ENCODE assay signal across 9 mouse cellular contexts in genomic region chr9:96668628-96669027, GRCm38 (mm10). TPM values are rescaled to one million over a fixed set of nuclear protein-coding genes. Genes with fewer than 3 reads are reported as not detected.
DNase-seq lines count a peak whose midpoint lies in the region; ATAC-seq lines count a peak whose summit lies in the region.
"Had no signal": no experiment of that assay in that cellular context is flagged by ENCODE, and none has a peak within 500 bp of the region (broad histone marks: within the 10 kb centered on the region; RNA-seq: fewer than 3 reads in every experiment).

No protein-coding gene starts in this region.

- DNase-seq in hindbrain, embryonic 10.5 days (ENCODE audit: low spot score), result peak; percentile 53
- DNase-seq in c-Kit-positive CD71-positive TER-119-positive erythroid progenitor cells, embryonic 14.5 days (ENCODE audit: low spot score), result peak; percentile 16
- DNase-seq in kidney, adult 18-20 months, result peak; percentile 64
- peak; percentile 44 for DNase-seq in limb, embryonic 10.5 days (ENCODE audit: low spot score)
- peak; percentile 32 to 39 for DNase-seq in thymus, adult 18-20 months

- peaks cover 4% of the 10 kb centered on the region; the same call in 1 of the 2 replicates for H3K4me1 ChIP-seq in hindbrain, embryonic 10.5 days (replicated peaks)
- H3K4me1 ChIP-seq in hindbrain, embryonic 13.5 days (replicated peaks), result peaks cover 8% of the 10 kb centered on the region; the same call in 1 of the 2 replicates
- H3K4me1 ChIP-seq in forebrain, embryonic 16.5 days (replicated peaks; ENCODE audit: control insufficient read depth, insufficient read depth, low read length), result peaks cover 4% of the 10 kb centered on the region; the same call in 1 of the 2 replicates
- peaks cover 6% of the 10 kb centered on the region; the same call in 1 of the 2 replicates for H3K4me1 ChIP-seq in limb, embryonic 10.5 days
- H3K4me1 ChIP-seq in neural tube, embryonic 15.5 days, result peaks cover 7% of the 10 kb centered on the region; the same call in 1 of the 2 replicates

- no peak overlapping the region for H3K27ac ChIP-seq in hindbrain, embryonic 10.5 days
- H3K27ac ChIP-seq in hindbrain, embryonic 13.5 days, result no peak overlapping the region
- H3K27ac ChIP-seq in forebrain, embryonic 16.5 days (ENCODE audit: low read length), result no peak overlapping the region
- no peak overlapping the region for H3K27ac ChIP-seq in limb, embryonic 10.5 days
- H3K27ac ChIP-seq in neural tube, embryonic 15.5 days (replicated peaks), result no peak overlapping the region

- 60% methylated on average over 5 of the region's 5 CpGs for WGBS in hindbrain, embryonic 10.5 days
- WGBS in hindbrain, embryonic 13.5 days, result 59% methylated on average over 5 of the region's 5 CpGs
- WGBS in forebrain, embryonic 16.5 days, result 50% methylated on average over 5 of the region's 5 CpGs
- 60% methylated on average over 5 of the region's 5 CpGs for WGBS in limb, embryonic 10.5 days
- WGBS in neural tube, embryonic 15.5 days, result 52% methylated on average over 5 of the region's 5 CpGs

- H3K4me2 ChIP-seq in hindbrain, embryonic 13.5 days, result no peak overlapping the region
- no peak overlapping the region for H3K4me2 ChIP-seq in forebrain, embryonic 16.5 days (ENCODE audit: low read length)
- no peak overlapping the region for H3K4me2 ChIP-seq in neural tube, embryonic 15.5 days

- H3K36me3 ChIP-seq in hindbrain, embryonic 10.5 days, result no peaks in the 10 kb centered on the region
- H3K36me3 ChIP-seq in hindbrain, embryonic 13.5 days, result no peaks in the 10 kb centered on the region
- no peaks in the 10 kb centered on the region for H3K36me3 ChIP-seq in forebrain, embryonic 16.5 days (ENCODE audit: control insufficient read depth, insufficient read depth)
- H3K36me3 ChIP-seq in limb, embryonic 10.5 days, result no peaks in the 10 kb centered on the region
- H3K36me3 ChIP-seq in neural tube, embryonic 15.5 days, result no peaks in the 10 kb centered on the region

- H3K9ac ChIP-seq in hindbrain, embryonic 13.5 days, result no peak overlapping the region
- H3K9ac ChIP-seq in forebrain, embryonic 16.5 days (replicated peaks; ENCODE audit: low read depth, low read length), result no peak overlapping the region
- H3K9ac ChIP-seq in neural tube, embryonic 15.5 days (replicated peaks), result 0 out of 2 replicates have a peak overlapping the region, but pooled peaks have one; percentile 10

- no peaks in the 10 kb centered on the region for H3K27me3 ChIP-seq in hindbrain, embryonic 10.5 days (ENCODE audit: insufficient read depth, poor library complexity, severe bottlenecking)
- H3K27me3 ChIP-seq in hindbrain, embryonic 13.5 days, result no peaks in the 10 kb centered on the region
- no peaks in the 10 kb centered on the region for H3K27me3 ChIP-seq in forebrain, embryonic 16.5 days (replicated peaks; ENCODE audit: control insufficient read depth, insufficient read depth, low read length)
- H3K27me3 ChIP-seq in limb, embryonic 10.5 days (ENCODE audit: low read depth, poor library complexity, severe bottlenecking), result no peaks in the 10 kb centered on the region
- no peaks in the 10 kb centered on the region for H3K27me3 ChIP-seq in neural tube, embryonic 15.5 days (replicated peaks)

- ATAC-seq in hindbrain, embryonic 13.5 days (ENCODE audit: low FRiP score), result no peak
- peak; percentile 16; the same call in 1 of the 2 replicates for ATAC-seq in forebrain, embryonic 16.5 days
- ATAC-seq in neural tube, embryonic 15.5 days (ENCODE audit: low FRiP score), result no peak

- no peaks in the 10 kb centered on the region for H3K9me3 ChIP-seq in hindbrain, embryonic 10.5 days
- no peaks in the 10 kb centered on the region for H3K9me3 ChIP-seq in hindbrain, embryonic 13.5 days
- no peaks in the 10 kb centered on the region for H3K9me3 ChIP-seq in forebrain, embryonic 16.5 days (ENCODE audit: control insufficient read depth, low read length)
- H3K9me3 ChIP-seq in limb, embryonic 10.5 days (replicated peaks), result no peaks in the 10 kb centered on the region
- H3K9me3 ChIP-seq in neural tube, embryonic 15.5 days (replicated peaks), result no peaks in the 10 kb centered on the region

- H3K4me3 ChIP-seq in hindbrain, embryonic 10.5 days, result no peak overlapping the region
- H3K4me3 ChIP-seq in hindbrain, embryonic 13.5 days, result no peak overlapping the region
- H3K4me3 ChIP-seq in forebrain, embryonic 16.5 days (replicated peaks; ENCODE audit: low read length), result no peak overlapping the region
- no peak overlapping the region for H3K4me3 ChIP-seq in limb, embryonic 10.5 days
- no peak overlapping the region for H3K4me3 ChIP-seq in neural tube, embryonic 15.5 days (replicated peaks)
- H3K4me3 ChIP-seq: megakaryocyte, embryonic 14.5 days had no signal

RNA-seq across cellular contexts. Expression of gene Rasa2, which starts 37.2 kb away (rescaled TPM):
- polyA plus RNA-seq in hindbrain, embryonic 10.5 days (2016; fragmentation: Nextera tagmentation; extraction: Ambion mirVana), result 12.3 and 14.9 TPM in 2 replicates
- 18.3 and 19.5 TPM in 2 replicates for polyA plus RNA-seq in hindbrain, embryonic 13.5 days (2015; fragmentation: Nextera tagmentation; extraction: Ambion mirVana)
- polyA plus RNA-seq in forebrain, embryonic 16.5 days (2015; fragmentation: Nextera tagmentation; extraction: Ambion mirVana), result 19.6 and 22.8 TPM in 2 replicates
- 14.1 and 18.5 TPM in 2 replicates for polyA plus RNA-seq in limb, embryonic 10.5 days (2016; fragmentation: Nextera tagmentation; extraction: Ambion mirVana)
- polyA plus RNA-seq in neural tube, embryonic 15.5 days (2015; fragmentation: Nextera tagmentation; extraction: Ambion mirVana), result 18.7 and 19.5 TPM in 2 replicates
